Mouse (Mus musculus) forebrain, postnatal 0 days (tissue): Measurements from ENCODE around the gene Chd9. TPM values are rescaled to one million over a fixed set of nuclear protein-coding genes. Genes with fewer than 3 reads are reported as not detected.

Experiments
- ATAC-seq: fragments of 200-750 bp; cut with Nextera tagmentation; 2 replicates; pipeline ENCODE4 v1.8.0; 2017; ENCODE audit warnings: mild to moderate bottlenecking, moderate library complexity
- DNase-seq: peaks from one replicate; pipeline ENCODE4 v3.0.0-alpha.2; 2015
- H3K27ac ChIP-seq: fragments of 300-500 bp; sonication (generic); 2 replicates; pipeline ENCODE4 v1.5.1; 2014; ENCODE audit warnings: low read depth, mild to moderate bottlenecking, antibody characterized with exemption, low read length, moderate library complexity, mixed read lengths
- H3K27me3 ChIP-seq: fragments of 300-500 bp; sonication (generic); 2 replicates; pipeline ENCODE4 v1.6.1; 2014; ENCODE audit warnings: mild to moderate bottlenecking, low read length, mixed read lengths; ENCODE audit not compliant: insufficient read depth
- H3K36me3 ChIP-seq: fragments of 300-500 bp; sonication (generic); 2 replicates; pipeline ENCODE4 v1.6.1; 2014; ENCODE audit warnings: mild to moderate bottlenecking, moderate library complexity; ENCODE audit not compliant: insufficient read depth
- H3K4me1 ChIP-seq: fragments of 300-500 bp; sonication (generic); 2 replicates; pipeline ENCODE4 v1.6.1; 2014; ENCODE audit warnings: antibody characterized with exemption; ENCODE audit not compliant: insufficient read depth
- H3K4me2 ChIP-seq: fragments of 300-500 bp; sonication (generic); 2 replicates; pipeline ENCODE4 v1.6.1; 2014; ENCODE audit warnings: low read depth, mild to moderate bottlenecking, moderate library complexity
- H3K4me3 ChIP-seq: fragments of 300-500 bp; sonication (generic); 2 replicates; pipeline ENCODE4 v1.5.1; 2014; ENCODE audit warnings: low read depth, low read length, mixed read lengths
- H3K9ac ChIP-seq: fragments of 300-500 bp; sonication (generic); 2 replicates; pipeline ENCODE4 v1.6.1; 2014; ENCODE audit warnings: mild to moderate bottlenecking
- H3K9me3 ChIP-seq: fragments of 300-500 bp; sonication (generic); 2 replicates; pipeline ENCODE4 v1.6.1; 2016; ENCODE audit warnings: low read length
- CTCF ChIP-seq: sonication (generic); IDR thresholded peaks from 2 replicates; pipeline ENCODE4 v1.5.1; 2016; ENCODE audit warnings: antibody characterized with exemption, control low read depth, low read depth
- WGBS: fragments of 180-500 bp; shearing (Covaris S2); extraction: QIAGEN DNeasy Blood & Tissue Kit; methylation state at CpG from one replicate; pipeline ENCODE4 v1.1.7; 2014; 5-methylcytosine and 5-hydroxymethylcytosine counted together
- polyA plus RNA-seq: library from polyadenylated mRNA; unstranded; fragments of >200 nt; fragmentation: Nextera tagmentation; extraction: Ambion mirVana; gene quantifications from 2 replicates; pipeline ENCODE4 v1.2.1, GENCODE M21; 2015
- total RNA-seq: library from RNA; depleted of rRNA; stranded (reverse); fragments of >200 nt; gene quantifications from 2 replicates; pipeline ENCODE4 v1.2.3, GENCODE M21; 2014

Gene Chd9
- total and polyA plus RNA-seq, 2 experiments from 2014 or later: 73.6 to 74.5 TPM

DNA sequence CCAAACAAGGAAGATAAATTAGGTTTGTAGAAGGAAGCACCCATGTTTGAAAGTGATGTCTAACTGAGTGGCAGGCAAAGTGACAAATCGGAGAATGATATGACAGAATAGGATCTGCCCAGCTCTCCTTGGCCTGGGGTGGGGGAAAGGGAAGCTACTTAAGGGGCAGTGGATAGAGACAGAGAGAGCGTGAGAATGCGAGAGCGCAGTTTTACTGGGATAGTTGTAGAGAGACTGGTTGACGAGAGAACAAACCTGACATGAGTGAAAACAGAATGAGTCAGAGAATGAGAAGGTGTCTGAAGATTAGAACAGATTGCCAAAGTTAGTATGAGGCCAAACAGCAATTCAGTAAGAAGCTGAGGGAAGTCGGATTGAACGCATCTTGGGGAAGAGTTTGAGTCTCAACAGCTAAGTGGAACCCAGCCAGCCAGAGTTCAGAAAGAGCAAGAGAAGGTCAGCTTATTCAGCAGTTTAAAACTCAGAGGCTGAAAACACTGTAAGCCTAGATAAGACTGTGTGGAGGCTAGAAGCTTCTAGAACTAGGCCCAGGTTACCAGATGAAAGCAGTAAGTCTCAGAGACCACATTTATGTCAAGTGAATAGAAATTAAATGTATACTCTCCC, 231.8 kb downstream of the Chd9 start:
- 88% methylated on average over 7 of the region's 7 CpGs for WGBS
- DNase-seq: no peak
- Histone ChIP-seq H3K4me3 (no peak overlapping the region), H3K27me3 (no peaks in the 10 kb centered on the region), H3K9ac (no peak overlapping the region), H3K4me1 (no peaks in the 10 kb centered on the region), H3K27ac (no peak overlapping the region), H3K9me3 (no peaks in the 10 kb centered on the region), H3K36me3 (no peaks in the 10 kb centered on the region; the same call in 1 of the 2 replicates), H3K4me2 (no peak overlapping the region)
- TF ChIP-seq CTCF: no peak
- ATAC-seq: no peak

DNA sequence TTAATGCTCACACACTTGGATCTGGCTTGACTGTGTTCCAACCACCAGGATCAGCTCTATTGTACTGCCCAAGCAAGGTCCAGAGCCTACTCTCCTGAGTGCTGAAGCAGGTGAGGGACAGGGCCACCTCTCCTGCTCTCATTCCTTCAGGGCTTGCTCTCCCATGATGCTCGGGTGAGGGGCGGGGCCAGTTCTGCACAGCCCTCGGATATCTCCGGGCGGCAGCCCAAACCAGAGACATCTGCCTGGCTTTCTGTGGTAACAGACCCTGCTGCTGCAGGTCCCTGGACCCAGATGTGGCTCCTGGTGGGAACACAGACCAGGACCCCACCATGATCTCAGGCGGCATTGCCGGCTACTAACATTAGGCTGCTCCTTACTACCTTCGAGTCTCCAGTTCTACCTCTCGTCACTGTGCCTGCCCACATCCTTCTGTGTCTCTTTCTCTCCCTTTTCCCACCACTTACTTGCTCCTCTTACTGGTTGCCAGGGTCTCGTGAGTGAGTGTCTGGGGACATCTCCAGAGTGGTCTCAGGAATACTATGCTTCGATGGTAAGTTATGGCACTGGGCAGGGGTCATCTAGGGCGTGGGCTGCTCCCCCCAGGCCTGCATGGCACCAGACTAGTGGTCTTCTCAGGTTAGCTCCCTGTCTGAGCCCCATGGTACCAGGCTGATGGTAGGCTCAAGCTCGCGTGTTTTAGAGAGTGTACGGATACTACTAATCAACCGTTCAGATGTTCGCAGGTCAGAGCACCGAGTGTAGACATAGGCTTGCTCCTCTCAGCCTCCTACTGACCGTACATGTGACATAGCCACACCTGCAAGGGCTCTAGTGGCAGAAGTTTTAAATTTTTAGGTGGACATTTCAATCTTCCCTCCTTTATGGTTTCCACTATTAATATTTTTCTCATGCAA, 232.7 kb downstream of the Chd9 start:
- DNase-seq (no peak), ATAC-seq (no peak)
- H3K27ac ChIP-seq: no peak overlapping the region
- 81% methylated on average over 19 of the region's 19 CpGs for WGBS
- no peak for TF ChIP-seq CTCF
- no peaks in the 10 kb centered on the region; the same call in 1 of the 2 replicates for H3K36me3 ChIP-seq
- no peak overlapping the region for H3K9ac ChIP-seq
- H3K27me3 ChIP-seq: no peaks in the 10 kb centered on the region
- no peak overlapping the region for H3K4me2 ChIP-seq
- H3K9me3 ChIP-seq: no peaks in the 10 kb centered on the region
- H3K4me3 ChIP-seq: no peak overlapping the region
- H3K4me1 ChIP-seq: no peaks in the 10 kb centered on the region

DNA sequence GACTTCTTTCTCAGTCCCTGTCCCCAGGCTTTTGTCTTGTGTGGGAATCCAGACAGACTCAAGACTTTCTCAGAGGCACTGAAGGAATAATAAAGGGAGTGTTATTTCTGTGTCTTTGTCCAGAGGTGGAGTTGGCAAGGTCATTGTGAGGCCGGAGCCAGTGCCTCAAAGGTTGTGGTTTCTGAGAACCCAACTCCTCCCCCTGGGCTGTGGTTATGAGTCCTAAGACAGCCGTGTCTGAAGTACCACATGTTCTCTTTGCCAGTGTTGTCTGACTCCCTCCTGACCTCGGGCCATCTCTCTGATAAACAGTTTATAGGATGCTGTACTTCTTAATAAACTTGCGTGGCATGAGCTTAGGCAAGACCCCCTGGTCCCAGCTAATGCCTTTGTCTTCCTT, 237.0 kb downstream of the Chd9 start:
- WGBS: 81% methylated on average over 4 of the region's 4 CpGs
- no peak overlapping the region for H3K27ac ChIP-seq
- no peak for ATAC-seq
- no peaks in the 10 kb centered on the region for H3K27me3 ChIP-seq
- H3K4me1 ChIP-seq: no peaks in the 10 kb centered on the region
- H3K36me3 ChIP-seq: no peaks in the 10 kb centered on the region
- no peak overlapping the region for H3K9ac ChIP-seq
- no peak for TF ChIP-seq CTCF
- no peak overlapping the region for H3K4me3 ChIP-seq
- no peaks in the 10 kb centered on the region for H3K9me3 ChIP-seq
- DNase-seq: no peak
- H3K4me2 ChIP-seq: no peak overlapping the region

DNA sequence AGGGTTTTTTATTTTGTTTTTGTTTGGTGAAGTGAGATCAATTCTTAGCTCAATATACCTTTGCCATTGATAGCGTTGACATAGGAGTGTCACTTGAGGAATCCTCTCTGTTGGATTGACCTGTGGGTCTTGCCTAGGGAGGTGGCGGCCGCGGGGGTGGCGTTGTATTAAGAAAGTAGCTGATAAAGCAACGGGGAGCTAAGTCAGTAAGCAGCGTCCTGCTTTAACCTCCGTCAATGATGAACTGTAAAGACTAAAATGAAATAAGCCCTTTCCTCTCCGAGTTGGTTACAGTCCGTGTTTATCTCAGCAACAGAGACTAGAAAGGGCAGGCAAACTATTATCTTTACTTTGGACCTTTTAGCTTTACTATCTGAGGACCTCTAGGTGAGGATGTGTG, 241.3 kb downstream of the Chd9 start:
- 13% methylated on average over 10 of the region's 10 CpGs for WGBS

DNA sequence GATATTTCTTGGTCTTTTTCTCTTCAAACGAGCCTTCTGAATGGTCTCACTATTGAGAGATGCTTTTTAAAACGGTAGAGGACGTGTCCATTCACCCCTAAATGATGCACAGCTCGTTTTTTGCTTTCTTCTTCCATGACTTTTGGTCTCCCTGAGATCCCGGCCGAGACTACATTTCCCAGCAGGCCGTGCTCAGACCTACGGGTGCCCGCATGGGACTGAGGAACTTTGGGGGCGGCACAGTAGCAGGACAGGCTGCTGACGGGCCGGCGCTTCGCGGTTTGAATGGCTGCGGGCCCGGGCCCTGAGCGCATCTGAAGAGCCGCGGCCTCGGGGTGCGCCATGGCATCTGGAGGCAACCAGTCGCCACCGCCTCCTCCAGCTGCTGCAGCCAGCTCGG, 241.7 kb downstream of the Chd9 start, which contains the start of gene Rbl2:
Gene Rbl2, plus strand, starts transcription at position 224 of the 400 bp plus-strand sequence.
- peaks cover 8% of the 10 kb centered on the region for H3K4me1 ChIP-seq
- no peak; the same call in 1 of the 2 replicates for TF ChIP-seq CTCF
- peak within 1 kb of the TSS; percentile 72 for H3K4me3 ChIP-seq
- 3% methylated on average over 25 of the region's 25 CpGs for WGBS
- H3K27ac ChIP-seq: peak within 1 kb of the TSS; percentile 76
- peak; percentile 95 for DNase-seq
- H3K9ac ChIP-seq: peak within 1 kb of the TSS; percentile 79
- no peaks in the 10 kb centered on the region for H3K9me3 ChIP-seq
- H3K4me2 ChIP-seq: peak within 1 kb of the TSS; percentile 64
- ATAC-seq: peak; percentile 98
- H3K27me3 ChIP-seq: no peaks in the 10 kb centered on the region
- no peaks in the 10 kb centered on the region; the same call in 1 of the 2 replicates for H3K36me3 ChIP-seq

More for the DNA sequence above, 241.3 kb downstream of the Chd9 start:
- H3K27ac ChIP-seq: 0 out of 2 replicates have a peak overlapping the region, but pooled peaks have one; percentile 76
- no peaks in the 10 kb centered on the region; the same call in 1 of the 2 replicates for H3K36me3 ChIP-seq
- H3K4me1 ChIP-seq: peaks cover 8% of the 10 kb centered on the region
- peak overlapping the region; percentile 64 for H3K4me2 ChIP-seq
- no peak for TF ChIP-seq CTCF
- peak overlapping the region; percentile 79 for H3K9ac ChIP-seq
- H3K9me3 ChIP-seq: no peaks in the 10 kb centered on the region
- H3K4me3 ChIP-seq: peak overlapping the region; percentile 72
- peak; percentile 14 for ATAC-seq
- H3K27me3 ChIP-seq: no peaks in the 10 kb centered on the region
- no peak for DNase-seq

DNA sequence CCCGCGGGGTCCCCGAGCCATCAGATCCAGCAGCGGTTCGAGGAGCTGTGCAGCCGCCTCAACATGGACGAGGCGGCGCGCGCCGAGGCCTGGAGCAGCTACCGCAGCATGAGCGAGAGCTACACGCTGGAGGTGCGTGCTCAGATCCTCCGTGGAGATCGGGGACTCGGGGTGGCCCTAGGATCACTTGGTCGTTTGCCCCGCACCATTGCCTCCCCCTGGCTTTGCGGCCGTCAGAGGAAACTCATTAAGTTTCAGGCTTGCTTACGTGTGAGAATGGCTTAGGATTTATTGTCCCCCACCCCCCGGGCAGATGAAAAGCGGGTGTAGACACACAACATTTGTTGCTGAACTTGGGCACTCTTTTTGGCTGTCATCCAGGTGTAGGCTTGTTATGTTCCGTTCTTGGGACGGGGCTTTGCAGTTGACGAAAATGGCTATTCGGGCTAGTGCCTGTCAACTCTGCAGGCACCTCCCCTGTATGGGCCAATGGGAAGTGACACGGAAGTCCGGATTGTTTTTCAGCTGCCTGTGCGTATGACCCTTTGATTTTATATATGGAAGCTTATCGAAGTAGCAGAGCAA, 242.2 kb downstream of the Chd9 start:
- DNase-seq (peak; percentile 76), ATAC-seq (peak; percentile 77)
- Histone ChIP-seq H3K4me3 (peak overlapping the region; percentile 72), H3K4me2 (peak overlapping the region; percentile 64), H3K4me1 (peaks cover 8% of the 10 kb centered on the region), H3K27me3 (no peaks in the 10 kb centered on the region), H3K27ac (peak overlapping the region; percentile 76), H3K9me3 (no peaks in the 10 kb centered on the region), H3K36me3 (peaks cover 2% of the 10 kb centered on the region), H3K9ac (peak overlapping the region; percentile 79)
- WGBS: 2% methylated on average over 34 of the region's 34 CpGs
- no peak for TF ChIP-seq CTCF
